Mouse (Mus musculus) liver, adult 2 months (tissue): ENCODE measurements around the gene Gna15. TPM values are rescaled to one million over a fixed set of nuclear protein-coding genes. Genes with fewer than 3 reads are reported as not detected.

Source experiments
- DNase-seq: peaks from one replicate; pipeline ENCODE4 v3.0.0-alpha.2; 2011; ENCODE audit warnings: low read depth, low spot score; ENCODE audit errors: extremely low read depth
- H3K27ac ChIP-seq: fragments of 200-500 bp; replicated peaks from 2 replicates; pipeline ENCODE4 v1.5.1; 2012; ENCODE audit warnings: low read depth, mild to moderate bottlenecking, control low read depth, inconsistent platforms, low read length; ENCODE audit not compliant: insufficient read depth
- H3K27me3 ChIP-seq: fragments of 200-500 bp; 2 replicates; pipeline ENCODE4 v1.6.1; 2012; ENCODE audit warnings: mild to moderate bottlenecking, moderate library complexity, low read length, inconsistent platforms; ENCODE audit not compliant: control insufficient read depth, insufficient read depth
- H3K36me3 ChIP-seq: fragments of 200-500 bp; 2 replicates; pipeline ENCODE4 v1.6.1; 2012; ENCODE audit warnings: low read length, inconsistent platforms; ENCODE audit not compliant: control insufficient read depth, insufficient read depth
- H3K4me1 ChIP-seq: fragments of 200-500 bp; 2 replicates; pipeline ENCODE4 v1.6.1; 2011; ENCODE audit warnings: low read length; ENCODE audit not compliant: control insufficient read depth, insufficient read depth
- H3K4me3 ChIP-seq: fragments of 200-500 bp; 2 replicates; pipeline ENCODE4 v1.5.1; 2011; ENCODE audit warnings: low read depth, mild to moderate bottlenecking, control low read depth, low read length, moderate library complexity; ENCODE audit not compliant: insufficient read depth
- H3K79me2 ChIP-seq: fragments of 200-500 bp; 2 replicates; pipeline ENCODE4 v1.6.1; 2012; ENCODE audit warnings: inconsistent platforms, mild to moderate bottlenecking, low read length, moderate library complexity; ENCODE audit not compliant: control insufficient read depth, insufficient read depth
- H3K9ac ChIP-seq: fragments of 200-500 bp; 2 replicates; pipeline ENCODE4 v1.6.1; 2012; ENCODE audit warnings: low read depth, mild to moderate bottlenecking, control low read depth, inconsistent platforms, low read length
- CTCF ChIP-seq: fragments of 200-500 bp; IDR thresholded peaks from 2 replicates; pipeline ENCODE4 v1.5.1; 2011; ENCODE audit warnings: low read depth, low read length, control low read depth
- POLR2A ChIP-seq: fragments of 200-500 bp; IDR thresholded peaks from 2 replicates; pipeline ENCODE4 v1.6.1; 2011; ENCODE audit warnings: low read length, control low read depth; ENCODE audit not compliant: insufficient read depth; ENCODE audit errors: extremely low read depth
- WGBS: fragments of 180-500 bp; shearing (Covaris S2); methylation state at CpG from one replicate; pipeline ENCODE4 v1.1.7; 2018; 5-methylcytosine and 5-hydroxymethylcytosine counted together
- polyA plus RNA-seq: library from polyadenylated mRNA; depleted of rRNA; stranded (reverse); fragments of >200 nt; gene quantifications from 2 replicates; pipeline ENCODE4 v1.2.3, GENCODE M21; 2012
- total RNA-seq: library from RNA; depleted of rRNA; stranded (reverse); fragments of >200 nt; gene quantifications from 2 replicates; pipeline ENCODE4 v1.2.3, GENCODE M21; 2014

The Gna15 gene
- total and polyA plus RNA-seq, 2 experiments: 0.64 to 1.1 TPM

- Histone ChIP-seq H3K27me3 (no peaks in the 10 kb centered on the region), H3K9ac (no peak overlapping the region), H3K36me3 (no peaks in the 10 kb centered on the region), H3K4me3 (no peak overlapping the region; the same call in 1 of the 2 replicates), H3K4me1 (peaks cover 9% of the 10 kb centered on the region), H3K79me2 (peaks cover 17% of the 10 kb centered on the region; the same call in 1 of the 2 replicates), H3K27ac (no peak overlapping the region)
- DNase-seq: no peak
- TF ChIP-seq CTCF (no peak), POLR2A (no peak)
- 83% methylated on average over 17 of the region's 17 CpGs for WGBS
Observed at GRCm38 (mm10) chr10:81497401-81498270, 26.4 kb downstream of the Gna15 start.

- no peak overlapping the region; the same call in 1 of the 2 replicates for H3K4me3 ChIP-seq
- TF ChIP-seq POLR2A (no peak), CTCF (no peak)
- no peaks in the 10 kb centered on the region for H3K27me3 ChIP-seq
- H3K79me2 ChIP-seq: peaks cover 17% of the 10 kb centered on the region; the same call in 1 of the 2 replicates
- H3K27ac ChIP-seq: no peak overlapping the region
- H3K9ac ChIP-seq: no peak overlapping the region
- peaks cover 9% of the 10 kb centered on the region for H3K4me1 ChIP-seq
- no peak for DNase-seq
- no peaks in the 10 kb centered on the region; the same call in 1 of the 2 replicates for H3K36me3 ChIP-seq
- WGBS: 30% methylated on average over 4 of the region's 4 CpGs
Observed at GRCm38 (mm10) chr10:81496969-81497368, 27.1 kb downstream of the Gna15 start.

GRCm38 (mm10) chr10:81496264-81496901 lies 27.6 kb downstream of the Gna15 start, which contains the start of gene Ncln:
Gene Ncln (minus strand): TSS chr10:81496392.
- TF ChIP-seq POLR2A (peak; percentile 58; the same call in 1 of the 2 replicates), CTCF (no peak)
- H3K36me3 ChIP-seq: no peaks in the 10 kb centered on the region; the same call in 1 of the 2 replicates
- peak; percentile 97 for DNase-seq
- no peaks in the 10 kb centered on the region for H3K27me3 ChIP-seq
- peak within 1 kb of the TSS; percentile 89 for H3K9ac ChIP-seq
- WGBS: under 1% methylated on average over 45 of the region's 45 CpGs
- peaks cover 17% of the 10 kb centered on the region; the same call in 1 of the 2 replicates for H3K79me2 ChIP-seq
- peak within 1 kb of the TSS; percentile 71 for H3K27ac ChIP-seq
- peak within 1 kb of the TSS; percentile 81 for H3K4me3 ChIP-seq
- H3K4me1 ChIP-seq: peaks cover 9% of the 10 kb centered on the region

- Histone ChIP-seq H3K4me3 (peak overlapping the region; percentile 81), H3K27me3 (no peaks in the 10 kb centered on the region), H3K4me1 (peaks cover 9% of the 10 kb centered on the region), H3K36me3 (no peaks in the 10 kb centered on the region; the same call in 1 of the 2 replicates), H3K27ac (0 out of 2 replicates have a peak overlapping the region, but pooled peaks have one; percentile 13), H3K9ac (peak overlapping the region; percentile 89), H3K79me2 (peaks cover 17% of the 10 kb centered on the region; the same call in 1 of the 2 replicates)
- WGBS: under 1% methylated on average over 41 of the region's 41 CpGs
- TF ChIP-seq POLR2A (no peak), CTCF (no peak)
- no peak for DNase-seq
Observed at GRCm38 (mm10) chr10:81495616-81496263, 28.3 kb downstream of the Gna15 start.

GRCm38 (mm10) chr10:81495151-81495550 lies 28.9 kb downstream of the Gna15 start:
- 61% methylated on average over 6 of the region's 6 CpGs for WGBS
- H3K4me1 ChIP-seq: peaks cover 9% of the 10 kb centered on the region
- H3K27ac ChIP-seq: no peak overlapping the region
- H3K79me2 ChIP-seq: peaks cover 17% of the 10 kb centered on the region; the same call in 1 of the 2 replicates
- TF ChIP-seq POLR2A (no peak), CTCF (no peak)
- no peaks in the 10 kb centered on the region; the same call in 1 of the 2 replicates for H3K36me3 ChIP-seq
- H3K9ac ChIP-seq: peak overlapping the region; percentile 89
- H3K4me3 ChIP-seq: peak overlapping the region; percentile 81; the same call in 1 of the 2 replicates
- no peak for DNase-seq
- H3K27me3 ChIP-seq: no peaks in the 10 kb centered on the region
